Mouse (Mus musculus) heart, embryonic 11.5 days (tissue): ENCODE results near the gene Plcl2. TPM values are rescaled to one million over a fixed set of nuclear protein-coding genes. Genes with fewer than 3 reads are reported as not detected.

Experiments
- ATAC-seq: fragments of 200-750 bp; cut with Nextera tagmentation; replicated peaks from 2 replicates; pipeline ENCODE4 v1.8.0; 2017; ENCODE audit warnings: moderate library complexity; ENCODE audit not compliant: insufficient number of reproducible peaks, low FRiP score, low TSS enrichment
- H3K27ac ChIP-seq: fragments of 300-500 bp; sonication (generic); 2 replicates; pipeline ENCODE4 v1.5.1; 2014; ENCODE audit warnings: mild to moderate bottlenecking, low read depth, low read length
- H3K27me3 ChIP-seq: fragments of 300-500 bp; sonication (generic); 2 replicates; pipeline ENCODE4 v1.6.1; 2014; ENCODE audit warnings: mild to moderate bottlenecking, low read length, mixed read lengths; ENCODE audit not compliant: control insufficient read depth, insufficient read depth
- H3K36me3 ChIP-seq: fragments of 300-500 bp; sonication (generic); 2 replicates; pipeline ENCODE4 v1.6.1; 2014; ENCODE audit warnings: mild to moderate bottlenecking, low read length, moderate library complexity, mixed read lengths; ENCODE audit not compliant: control insufficient read depth, insufficient read depth
- H3K4me1 ChIP-seq: fragments of 300-500 bp; sonication (generic); 2 replicates; pipeline ENCODE4 v1.6.1; 2014; ENCODE audit warnings: low read length; ENCODE audit not compliant: control insufficient read depth, insufficient read depth
- H3K4me2 ChIP-seq: fragments of 300-500 bp; sonication (generic); 2 replicates; pipeline ENCODE4 v1.6.1; 2014; ENCODE audit warnings: mild to moderate bottlenecking, moderate library complexity
- H3K4me3 ChIP-seq: fragments of 300-500 bp; sonication (generic); 2 replicates; pipeline ENCODE4 v1.5.1; 2014; ENCODE audit warnings: low read depth, low read length
- H3K9ac ChIP-seq: fragments of 300-500 bp; sonication (generic); 2 replicates; pipeline ENCODE4 v1.6.1; 2014; ENCODE audit warnings: mild to moderate bottlenecking, low read depth, low read length, moderate library complexity
- H3K9me3 ChIP-seq: fragments of 300-500 bp; sonication (generic); replicated peaks from 2 replicates; pipeline ENCODE4 v1.6.1; 2016; ENCODE audit warnings: low read length; ENCODE audit not compliant: control insufficient read depth
- WGBS: fragments of 180-500 bp; shearing (Covaris S2); extraction: QIAGEN DNeasy Blood & Tissue Kit; methylation state at CpG from one replicate; pipeline ENCODE4 v1.1.7; 2014; ENCODE audit not compliant: insufficient replicate concordance; 5-methylcytosine and 5-hydroxymethylcytosine counted together
- polyA plus RNA-seq: library from polyadenylated mRNA; unstranded; fragments of >200 nt; fragmentation: Nextera tagmentation; extraction: Ambion mirVana; gene quantifications from 2 replicates; pipeline ENCODE4 v1.2.1, GENCODE M21; 2014

The Plcl2 gene
- polyA plus RNA-seq, 1 experiment from 2014 or later: 5.2 TPM

DNA sequence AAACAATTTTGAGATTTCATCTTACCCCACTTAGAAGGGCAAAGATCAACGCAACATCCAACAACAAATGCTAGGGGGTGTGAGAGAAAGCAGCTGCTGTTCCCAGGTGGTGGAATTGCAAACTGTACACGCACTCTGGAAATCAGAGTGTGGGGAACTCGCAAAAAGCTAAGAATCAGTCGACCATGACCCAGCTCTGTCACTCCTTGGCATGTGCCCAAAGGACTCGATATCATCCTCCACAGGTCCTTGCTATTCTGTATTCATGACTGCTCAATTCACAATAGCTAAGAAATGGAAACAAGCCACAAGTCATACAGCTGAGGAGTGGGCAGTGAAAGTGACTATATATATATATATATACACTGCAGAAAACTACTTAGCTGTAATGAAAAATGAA, 162.2 kb downstream of the Plcl2 start:
- no peak overlapping the region for H3K4me3 ChIP-seq
- no peak for ATAC-seq
- H3K27ac ChIP-seq: no peak overlapping the region
- no peaks in the 10 kb centered on the region for H3K4me1 ChIP-seq
- H3K9ac ChIP-seq: no peak overlapping the region
- 85% methylated on average over 5 of the region's 5 CpGs for WGBS
- no peaks in the 10 kb centered on the region for H3K27me3 ChIP-seq
- H3K4me2 ChIP-seq: no peak overlapping the region
- H3K36me3 ChIP-seq: no peaks in the 10 kb centered on the region
- H3K9me3 ChIP-seq: no peaks in the 10 kb centered on the region

DNA sequence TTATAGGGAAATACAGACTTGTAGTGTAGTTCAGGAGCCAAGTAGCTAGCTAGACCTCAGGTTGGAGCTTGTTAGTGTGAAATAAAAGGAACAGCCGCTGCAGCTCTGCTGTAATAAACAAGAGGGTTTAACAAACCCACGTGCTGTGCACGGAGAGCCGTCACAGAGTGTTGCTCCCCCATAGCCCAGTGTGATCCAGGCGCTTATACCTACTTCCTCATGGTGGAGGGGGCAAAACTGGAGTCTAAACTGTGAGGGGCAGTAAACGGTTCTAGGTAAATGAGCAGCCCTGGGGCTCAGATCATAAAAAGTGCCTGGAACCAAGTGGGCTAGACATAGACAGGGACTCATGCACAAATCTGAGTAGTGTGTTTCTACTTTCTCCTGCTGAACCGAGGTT, 165.4 kb downstream of the Plcl2 start:
- Histone ChIP-seq H3K36me3 (no peaks in the 10 kb centered on the region), H3K27ac (no peak overlapping the region), H3K4me2 (no peak overlapping the region), H3K9me3 (no peaks in the 10 kb centered on the region), H3K27me3 (no peaks in the 10 kb centered on the region), H3K4me3 (no peak overlapping the region), H3K9ac (no peak overlapping the region), H3K4me1 (peaks cover 7% of the 10 kb centered on the region; the same call in 1 of the 2 replicates)
- 87% methylated on average over 7 of the region's 7 CpGs for WGBS
- no peak for ATAC-seq

DNA sequence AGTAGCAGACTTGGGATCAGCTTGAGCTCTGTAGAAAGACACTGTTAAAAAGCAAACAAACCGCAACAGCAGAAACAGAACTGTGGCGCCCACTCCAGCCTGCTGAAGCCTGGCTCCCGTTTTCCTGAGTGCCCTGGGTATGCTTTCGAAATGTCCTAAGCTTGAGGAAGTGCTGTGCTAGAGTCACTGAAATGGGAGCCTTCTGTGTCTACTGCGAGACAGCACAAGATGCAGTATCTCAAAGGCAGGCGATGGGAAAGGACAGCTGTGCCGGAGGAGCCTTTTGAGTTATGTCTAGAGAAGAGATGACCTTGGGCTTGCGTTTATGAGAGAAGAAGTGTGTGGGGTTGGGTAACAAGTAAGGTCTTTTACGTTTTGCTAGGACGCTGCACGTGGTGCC, 166.0 kb downstream of the Plcl2 start:
- Histone ChIP-seq H3K4me2 (no peak overlapping the region), H3K9ac (no peak overlapping the region), H3K36me3 (no peaks in the 10 kb centered on the region), H3K27ac (no peak overlapping the region), H3K4me3 (no peak overlapping the region), H3K4me1 (peaks cover 7% of the 10 kb centered on the region; the same call in 1 of the 2 replicates), H3K9me3 (no peaks in the 10 kb centered on the region), H3K27me3 (no peaks in the 10 kb centered on the region)
- ATAC-seq: no peak
- 82% methylated on average over 11 of the region's 11 CpGs for WGBS

DNA sequence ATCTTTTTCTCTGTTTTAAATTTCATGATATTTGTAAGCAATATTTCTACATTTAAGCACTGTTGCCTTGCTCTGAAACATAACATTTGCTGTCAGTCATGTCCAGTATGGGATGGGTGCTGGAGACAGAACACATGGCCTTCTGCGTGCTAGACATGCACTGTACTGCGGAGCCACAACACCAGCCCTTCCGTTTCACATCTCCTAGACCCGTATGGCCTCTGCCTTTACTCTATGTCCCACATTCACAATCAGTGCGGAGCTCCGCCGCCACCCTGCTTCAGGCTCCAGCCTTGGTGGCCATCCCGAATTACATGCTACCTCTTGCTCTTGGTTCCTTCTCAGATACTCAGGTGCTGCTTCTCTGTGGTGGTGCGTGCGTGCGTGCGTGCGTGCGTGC, 168.1 kb downstream of the Plcl2 start:
- no peak overlapping the region for H3K9ac ChIP-seq
- no peaks in the 10 kb centered on the region for H3K27me3 ChIP-seq
- no peak overlapping the region for H3K4me2 ChIP-seq
- no peak overlapping the region for H3K27ac ChIP-seq
- H3K36me3 ChIP-seq: no peaks in the 10 kb centered on the region
- no peaks in the 10 kb centered on the region for H3K9me3 ChIP-seq
- no peak overlapping the region for H3K4me3 ChIP-seq
- peaks cover 7% of the 10 kb centered on the region for H3K4me1 ChIP-seq
- 92% methylated on average over 14 of the region's 14 CpGs for WGBS
- no peak for ATAC-seq

DNA sequence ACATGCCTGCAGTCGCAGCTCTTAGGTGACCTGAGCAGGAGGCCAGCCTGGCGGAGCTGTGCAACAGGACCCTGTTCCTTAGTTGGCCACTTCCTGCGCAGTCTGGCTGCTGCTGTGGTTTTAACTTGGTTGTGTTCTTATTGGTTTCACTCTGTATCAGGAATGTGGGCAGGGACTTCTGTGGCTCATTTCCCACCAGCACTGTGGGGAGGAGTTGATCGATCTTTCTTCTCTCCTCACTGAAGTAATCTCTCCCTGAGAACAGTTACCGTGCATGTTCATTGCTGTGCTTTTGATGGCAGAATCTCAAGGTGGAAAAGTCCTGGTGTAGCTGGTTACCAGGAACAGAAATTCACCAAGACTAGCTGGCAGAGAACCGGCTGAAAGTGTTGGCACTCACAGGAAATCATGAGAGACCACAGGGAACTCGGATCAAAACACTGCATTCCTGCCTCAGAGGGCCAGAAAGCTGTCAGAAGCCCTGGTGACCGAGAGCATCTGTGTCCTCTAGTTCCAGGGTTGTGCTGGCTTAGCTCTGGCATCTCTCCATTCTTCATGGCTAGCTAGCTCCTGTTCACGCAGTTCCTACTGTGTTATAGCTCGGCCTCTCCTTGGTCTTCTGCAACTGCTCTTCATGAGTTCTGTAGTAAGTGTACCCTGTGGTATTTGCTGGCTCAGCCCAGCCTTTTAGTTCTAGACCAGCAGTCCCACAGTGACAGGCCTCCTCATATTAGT, 168.9 kb downstream of the Plcl2 start:
- no peak for ATAC-seq
- Histone ChIP-seq H3K27me3 (no peaks in the 10 kb centered on the region), H3K27ac (no peak overlapping the region), H3K4me3 (no peak overlapping the region), H3K9me3 (no peaks in the 10 kb centered on the region), H3K4me2 (no peak overlapping the region), H3K4me1 (peaks cover 12% of the 10 kb centered on the region), H3K9ac (no peak overlapping the region), H3K36me3 (no peaks in the 10 kb centered on the region)
- 59% methylated on average over 10 of the region's 10 CpGs for WGBS

DNA sequence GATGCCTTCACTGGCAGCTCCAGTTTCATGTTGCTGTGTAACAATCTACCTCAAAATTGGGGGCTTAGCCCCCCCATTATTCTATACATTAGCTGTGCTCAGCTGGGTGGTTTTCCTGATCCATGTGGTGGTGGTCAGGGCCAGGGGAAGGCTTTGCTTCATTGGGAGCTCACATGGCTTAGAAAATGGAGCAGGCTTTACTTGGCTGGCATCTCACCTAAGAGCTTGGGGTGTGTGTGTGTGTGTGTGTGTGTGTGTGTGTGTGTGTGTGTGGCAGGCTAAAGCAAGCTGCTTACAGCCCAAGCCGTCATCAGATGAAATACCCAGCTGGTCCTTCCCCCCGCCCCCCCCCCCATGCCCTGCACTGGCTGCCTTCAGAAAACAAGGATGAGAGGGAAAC, 169.5 kb downstream of the Plcl2 start:
- H3K9ac ChIP-seq: no peak overlapping the region
- no peaks in the 10 kb centered on the region for H3K27me3 ChIP-seq
- H3K4me3 ChIP-seq: no peak overlapping the region
- no peak overlapping the region for H3K27ac ChIP-seq
- H3K4me1 ChIP-seq: peaks cover 12% of the 10 kb centered on the region
- no peak for ATAC-seq
- H3K4me2 ChIP-seq: no peak overlapping the region
- 78% methylated on average over 2 of the region's 2 CpGs for WGBS
- no peaks in the 10 kb centered on the region for H3K36me3 ChIP-seq
- no peaks in the 10 kb centered on the region for H3K9me3 ChIP-seq

DNA sequence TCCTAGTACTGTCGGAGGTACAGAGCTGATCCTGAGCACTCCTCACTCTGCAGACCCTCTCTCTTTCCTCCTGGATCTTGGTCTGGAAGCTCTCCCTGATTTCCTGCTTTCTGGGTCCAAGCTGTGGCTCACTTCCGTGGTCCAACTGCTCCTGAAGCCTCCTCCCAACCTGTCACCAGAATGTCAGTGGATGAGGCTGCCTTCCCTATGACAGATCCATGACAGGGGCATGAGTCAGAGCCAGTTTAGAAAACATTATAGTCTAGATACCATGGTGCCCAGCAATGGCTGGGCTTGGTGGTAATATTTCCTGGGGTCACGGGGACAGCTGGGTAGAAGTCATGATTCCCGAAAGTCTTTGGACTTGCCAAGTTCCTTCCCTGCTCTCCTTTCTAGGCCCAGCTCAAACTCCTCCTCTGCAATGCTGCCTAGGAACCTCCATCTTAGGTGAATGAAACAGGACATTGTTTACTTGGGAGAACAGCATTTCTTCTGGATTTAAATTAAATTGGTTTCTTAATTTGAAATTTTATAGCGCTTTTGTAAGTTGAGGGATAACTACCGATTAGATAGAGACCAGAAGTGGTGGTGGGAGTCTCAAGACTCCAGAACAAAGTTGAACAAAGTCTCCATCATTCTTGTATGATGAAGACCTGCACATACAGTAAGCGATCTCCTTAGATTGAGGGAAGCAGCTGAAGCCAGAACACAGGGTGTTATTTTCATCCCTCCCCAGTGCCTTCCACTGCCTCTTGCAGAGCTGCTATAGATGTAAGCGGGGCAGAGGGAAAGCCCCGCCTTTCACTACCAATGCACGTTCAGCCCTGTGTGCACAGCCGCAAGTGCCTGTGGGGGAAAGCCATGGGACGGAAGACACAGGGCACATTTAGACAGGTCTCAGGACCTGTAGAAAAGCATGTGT, 170.7 kb downstream of the Plcl2 start:
- no peak overlapping the region for H3K4me2 ChIP-seq
- H3K9ac ChIP-seq: no peak overlapping the region
- no peak overlapping the region for H3K4me3 ChIP-seq
- H3K4me1 ChIP-seq: peaks cover 18% of the 10 kb centered on the region
- H3K27ac ChIP-seq: no peak overlapping the region
- WGBS: 82% methylated on average over 12 of the region's 12 CpGs
- no peaks in the 10 kb centered on the region for H3K9me3 ChIP-seq
- no peaks in the 10 kb centered on the region for H3K27me3 ChIP-seq
- ATAC-seq: no peak
- H3K36me3 ChIP-seq: no peaks in the 10 kb centered on the region

DNA sequence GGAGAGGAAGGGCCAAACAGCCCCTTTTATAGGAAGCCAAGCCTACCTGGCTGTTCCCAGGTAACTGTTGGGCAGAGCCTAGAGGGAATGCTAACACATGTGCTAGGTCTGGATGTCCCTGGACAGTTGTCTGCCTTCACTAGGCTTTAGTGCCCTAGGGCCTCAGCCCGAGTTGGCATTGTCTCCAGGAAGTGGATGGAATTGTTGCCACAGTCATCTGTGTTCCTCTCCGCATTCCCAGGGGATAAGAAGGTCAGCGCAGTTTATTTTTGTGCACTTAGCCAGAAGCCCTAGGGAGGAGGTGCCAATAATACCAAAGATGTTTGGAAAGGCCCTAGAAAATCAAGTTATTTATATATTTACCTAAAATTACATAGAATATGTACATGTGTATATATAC, 173.5 kb downstream of the Plcl2 start:
- no peak for ATAC-seq
- Histone ChIP-seq H3K4me2 (no peak overlapping the region), H3K4me3 (no peak overlapping the region), H3K4me1 (peaks cover 19% of the 10 kb centered on the region), H3K9me3 (no peaks in the 10 kb centered on the region), H3K36me3 (no peaks in the 10 kb centered on the region), H3K9ac (no peak overlapping the region), H3K27ac (no peak overlapping the region), H3K27me3 (no peaks in the 10 kb centered on the region)
- WGBS: 43% methylated on average over 3 of the region's 3 CpGs
